Mouse (Mus musculus): Measurements from ENCODE around the gene Slc22a14. TPM values are rescaled to one million over a fixed set of nuclear protein-coding genes. Genes with fewer than 3 reads are reported as not detected.

Gene Slc22a14
- polyA plus RNA-seq, 1 experiment from 2014 or later, result not detected

GRCm38 (mm10) chr9:119355943-119356342 is 9.4 kb downstream of the Slc22a14 start:
- peaks cover 14% of the 10 kb centered on the region for H3K4me1 ChIP-seq (replicated peaks)
- DNase-seq (no peak), ATAC-seq (ENCODE audit: low read depth) (no peak)
- no peak overlapping the region for H3K4me2 ChIP-seq
- H3K27ac ChIP-seq, result no peak overlapping the region
- no peaks in the 10 kb centered on the region for H3K27me3 ChIP-seq
- no peak overlapping the region for H3K4me3 ChIP-seq (replicated peaks)
- WGBS (ENCODE audit: insufficient replicate concordance), result 71% methylated on average over 6 of the region's 6 CpGs
- H3K9ac ChIP-seq, result no peak overlapping the region
- peaks cover 6% of the 10 kb centered on the region for H3K36me3 ChIP-seq
- H3K9me3 ChIP-seq (replicated peaks), result no peaks in the 10 kb centered on the region

GRCm38 (mm10) chr9:119353926-119354325 is 11.4 kb downstream of the Slc22a14 start:
- H3K36me3 ChIP-seq, result peaks cover 14% of the 10 kb centered on the region; the same call in 1 of the 2 replicates
- no peaks in the 10 kb centered on the region for H3K9me3 ChIP-seq (replicated peaks)
- WGBS (ENCODE audit: insufficient replicate concordance), result 63% methylated on average over 6 of the region's 6 CpGs
- no peak overlapping the region for H3K4me3 ChIP-seq (replicated peaks)
- no peak for ATAC-seq (ENCODE audit: low read depth)
- H3K4me2 ChIP-seq, result no peak overlapping the region
- DNase-seq, result no peak
- H3K9ac ChIP-seq, result no peak overlapping the region
- peaks cover 16% of the 10 kb centered on the region for H3K4me1 ChIP-seq (replicated peaks)
- no peak overlapping the region for H3K27ac ChIP-seq
- H3K27me3 ChIP-seq, result no peaks in the 10 kb centered on the region

DNA sequence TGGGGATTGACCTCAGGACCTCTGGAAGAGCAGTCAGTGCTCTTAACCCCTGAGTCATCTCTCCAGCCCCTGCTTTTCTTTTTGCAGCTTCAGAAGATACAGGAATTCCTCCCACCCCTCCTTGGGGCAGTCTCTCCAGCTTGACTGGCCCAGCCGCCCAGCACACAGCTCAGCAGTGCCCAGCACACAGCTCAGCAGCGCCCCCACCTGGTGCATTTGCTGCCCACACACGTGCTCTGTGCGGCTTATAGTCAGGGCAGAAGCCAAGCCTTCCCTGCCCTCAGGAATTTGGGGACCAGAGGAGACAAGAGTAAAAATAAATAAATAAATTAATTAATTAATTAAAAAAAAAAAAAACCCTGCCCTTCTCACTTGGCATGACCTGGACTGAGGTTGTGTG is 13.3 kb downstream of the Slc22a14 start:
- DNase-seq, result peak; percentile 64
- Histone ChIP-seq H3K4me1 (replicated peaks) (0 out of 2 replicates have a peak, but pooled peaks cover 2% of the 10 kb centered on the region), H3K27me3 (no peaks in the 10 kb centered on the region), H3K9me3 (replicated peaks) (no peaks in the 10 kb centered on the region), H3K36me3 (peaks cover 30% of the 10 kb centered on the region), H3K9ac (no peak overlapping the region), H3K4me2 (no peak overlapping the region), H3K4me3 (replicated peaks) (no peak overlapping the region), H3K27ac (no peak overlapping the region)
- peak; percentile 71 for ATAC-seq (ENCODE audit: low read depth)
- 22% methylated on average over 4 of the region's 4 CpGs for WGBS (ENCODE audit: insufficient replicate concordance)

GRCm38 (mm10) chr9:119350947-119351705 is 14.2 kb downstream of the Slc22a14 start:
- H3K36me3 ChIP-seq, result peaks cover 39% of the 10 kb centered on the region
- H3K27ac ChIP-seq, result no peak overlapping the region
- no peak overlapping the region for H3K9ac ChIP-seq
- 0 out of 2 replicates have a peak, but pooled peaks cover 2% of the 10 kb centered on the region for H3K4me1 ChIP-seq (replicated peaks)
- peak; percentile 28; the same call in 1 of the 2 replicates for ATAC-seq (ENCODE audit: low read depth)
- DNase-seq, result no peak
- no peaks in the 10 kb centered on the region for H3K9me3 ChIP-seq (replicated peaks)
- no peak overlapping the region for H3K4me2 ChIP-seq
- no peak overlapping the region for H3K4me3 ChIP-seq (replicated peaks)
- 84% methylated on average over 10 of the region's 10 CpGs for WGBS (ENCODE audit: insufficient replicate concordance)
- no peaks in the 10 kb centered on the region for H3K27me3 ChIP-seq

DNA sequence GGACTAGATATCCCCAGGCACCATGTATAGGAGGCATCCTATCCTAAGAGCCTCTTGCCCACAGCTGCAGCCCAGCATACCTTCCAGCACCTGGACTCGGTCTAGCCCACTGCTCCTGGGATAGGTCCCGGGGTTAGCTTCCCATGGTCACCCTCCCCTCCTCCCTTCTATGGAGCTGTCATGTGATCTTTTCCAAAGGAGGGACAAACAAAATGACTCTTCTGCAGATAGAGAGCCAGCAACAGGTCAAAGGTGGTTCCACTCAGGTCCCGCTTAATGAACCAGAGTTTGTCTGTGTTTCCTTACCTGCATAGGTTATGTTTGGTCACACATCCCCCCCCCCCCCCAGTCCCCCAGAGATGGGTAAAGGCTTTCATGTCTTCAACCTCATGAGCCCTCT is 14.8 kb downstream of the Slc22a14 start:
- no peak overlapping the region for H3K4me2 ChIP-seq
- no peaks in the 10 kb centered on the region for H3K27me3 ChIP-seq
- 0 out of 2 replicates have a peak, but pooled peaks cover 2% of the 10 kb centered on the region for H3K4me1 ChIP-seq (replicated peaks)
- no peak for DNase-seq
- no peaks in the 10 kb centered on the region for H3K9me3 ChIP-seq (replicated peaks)
- 0 out of 2 replicates have a peak, but pooled peaks have one; percentile 25 for ATAC-seq (ENCODE audit: low read depth)
- H3K9ac ChIP-seq, result no peak overlapping the region
- peaks cover 45% of the 10 kb centered on the region for H3K36me3 ChIP-seq
- H3K27ac ChIP-seq, result no peak overlapping the region; the same call in 1 of the 2 replicates
- H3K4me3 ChIP-seq (replicated peaks), result no peak overlapping the region
- WGBS (ENCODE audit: insufficient replicate concordance), result 78% methylated on average over 3 of the region's 3 CpGs

GRCm38 (mm10) chr9:119346376-119346775 is 19.0 kb downstream of the Slc22a14 start:
- no peak overlapping the region for H3K27ac ChIP-seq
- no peak for DNase-seq
- 84% methylated on average over 8 of the region's 8 CpGs for WGBS (ENCODE audit: insufficient replicate concordance)
- H3K9me3 ChIP-seq (replicated peaks), result no peaks in the 10 kb centered on the region
- peaks cover 17% of the 10 kb centered on the region for H3K4me1 ChIP-seq (replicated peaks)
- H3K9ac ChIP-seq, result no peak overlapping the region
- no peaks in the 10 kb centered on the region for H3K27me3 ChIP-seq
- H3K4me3 ChIP-seq (replicated peaks), result no peak overlapping the region
- H3K4me2 ChIP-seq, result no peak overlapping the region
- ATAC-seq (ENCODE audit: low read depth), result no peak
- peaks cover 61% of the 10 kb centered on the region for H3K36me3 ChIP-seq

- no peak overlapping the region for H3K9ac ChIP-seq
- H3K27me3 ChIP-seq, result no peaks in the 10 kb centered on the region
- H3K27ac ChIP-seq, result no peak overlapping the region
- DNase-seq (no peak), ATAC-seq (ENCODE audit: low read depth) (no peak)
- peaks cover 37% of the 10 kb centered on the region for H3K4me1 ChIP-seq (replicated peaks)
- 0 out of 2 replicates have a peak overlapping the region, but pooled peaks have one; percentile 84 for H3K4me3 ChIP-seq (replicated peaks)
- WGBS (ENCODE audit: insufficient replicate concordance), result 72% methylated on average over 7 of the region's 7 CpGs
- H3K9me3 ChIP-seq (replicated peaks), result no peaks in the 10 kb centered on the region
- peaks cover 39% of the 10 kb centered on the region for H3K36me3 ChIP-seq
- H3K4me2 ChIP-seq, result peak overlapping the region; percentile 94; the same call in 1 of the 2 replicates
These were observed 22.6 kb downstream of the Slc22a14 start for GRCm38 (mm10) chr9:119342728-119343127.

DNA sequence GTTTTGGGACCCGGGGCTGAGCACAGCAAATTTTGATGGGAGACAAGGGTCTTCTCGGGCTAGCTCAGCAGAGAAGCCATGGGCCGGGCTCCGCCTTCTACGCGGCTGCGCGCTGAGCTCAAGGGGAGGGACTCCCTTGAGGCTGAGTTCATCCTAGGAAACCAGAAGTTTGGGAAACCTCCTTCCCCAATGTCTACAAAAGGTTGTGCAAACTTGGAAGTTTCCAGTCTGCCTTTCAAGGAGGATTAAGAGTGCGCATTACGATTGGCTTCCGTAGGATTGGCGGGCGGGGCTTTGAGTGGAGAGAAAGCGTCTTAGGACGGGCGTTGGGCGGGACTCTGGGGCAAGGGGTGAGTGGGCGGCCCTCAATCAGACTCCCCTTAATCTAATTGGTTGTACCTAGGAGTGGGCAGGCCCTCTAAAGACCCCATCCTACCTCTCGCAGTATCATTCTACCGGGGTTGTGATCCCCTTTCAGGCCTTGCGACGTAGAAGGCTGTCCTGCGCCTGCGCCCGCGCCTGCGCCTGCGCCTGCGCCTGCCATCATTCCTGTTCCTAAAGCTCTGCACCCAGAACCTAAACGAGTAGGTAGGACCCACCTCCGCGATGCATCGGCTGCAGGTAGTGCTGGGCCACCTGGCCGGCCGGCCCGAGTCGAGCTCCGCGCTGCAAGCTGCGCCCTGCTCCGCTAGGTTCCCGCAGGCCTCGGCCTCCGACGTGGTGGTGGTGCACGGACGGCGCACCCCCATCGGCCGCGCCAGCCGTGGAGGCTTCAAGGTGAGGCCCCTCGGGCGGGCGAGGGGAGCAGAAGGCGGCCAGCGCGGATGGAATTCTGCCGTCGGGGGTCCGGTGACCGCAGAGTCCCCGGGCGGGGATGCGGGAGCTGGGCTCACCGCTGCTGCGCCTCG is 24.2 kb downstream of the Slc22a14 start, which contains the start of gene Myd88:
TSS of gene Myd88 (minus strand) at position 503 of the 908 bp plus-strand sequence.
- peak within 1 kb of the TSS; percentile 78 for H3K9ac ChIP-seq
- peak within 1 kb of the TSS; percentile 92 for H3K27ac ChIP-seq
- peak within 1 kb of the TSS; percentile 94 for H3K4me2 ChIP-seq
- WGBS (ENCODE audit: insufficient replicate concordance), result under 1% methylated on average over 68 of the region's 68 CpGs
- H3K4me1 ChIP-seq (replicated peaks), result peaks cover 37% of the 10 kb centered on the region
- DNase-seq (peak; percentile 88), ATAC-seq (ENCODE audit: low read depth) (peak; percentile 96)
- peaks cover 33% of the 10 kb centered on the region for H3K36me3 ChIP-seq
- no peaks in the 10 kb centered on the region for H3K9me3 ChIP-seq (replicated peaks)
- H3K4me3 ChIP-seq (replicated peaks), result peak within 1 kb of the TSS; percentile 84
- no peaks in the 10 kb centered on the region for H3K27me3 ChIP-seq

DNA sequence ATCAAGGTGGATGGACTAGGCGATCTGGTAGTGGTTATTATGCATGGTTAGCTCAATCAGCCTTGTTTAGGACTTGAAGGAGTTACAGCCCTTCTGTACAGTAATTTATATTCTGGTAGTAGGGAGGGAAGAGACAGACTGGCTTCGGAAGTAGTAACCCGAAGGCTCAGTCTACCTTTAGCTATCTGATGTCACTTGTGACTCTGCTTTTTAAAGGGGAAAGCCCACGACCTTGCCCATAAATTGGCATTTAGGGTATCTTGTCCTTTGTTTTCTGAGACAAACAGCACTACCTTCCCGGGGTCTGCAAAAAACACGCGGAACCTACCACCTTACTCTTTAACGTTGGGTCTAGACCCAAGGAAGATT is 25.2 kb downstream of the Slc22a14 start:
- Histone ChIP-seq H3K9ac (peak overlapping the region; percentile 78), H3K4me3 (replicated peaks) (peak overlapping the region; percentile 84), H3K9me3 (replicated peaks) (no peaks in the 10 kb centered on the region), H3K27me3 (no peaks in the 10 kb centered on the region), H3K36me3 (peaks cover 26% of the 10 kb centered on the region), H3K4me2 (peak overlapping the region; percentile 94), H3K27ac (peak overlapping the region; percentile 92), H3K4me1 (replicated peaks) (peaks cover 39% of the 10 kb centered on the region)
- no peak for DNase-seq
- ATAC-seq (ENCODE audit: low read depth), result no peak
- WGBS (ENCODE audit: insufficient replicate concordance), result under 1% methylated on average over 8 of the region's 8 CpGs

DNA sequence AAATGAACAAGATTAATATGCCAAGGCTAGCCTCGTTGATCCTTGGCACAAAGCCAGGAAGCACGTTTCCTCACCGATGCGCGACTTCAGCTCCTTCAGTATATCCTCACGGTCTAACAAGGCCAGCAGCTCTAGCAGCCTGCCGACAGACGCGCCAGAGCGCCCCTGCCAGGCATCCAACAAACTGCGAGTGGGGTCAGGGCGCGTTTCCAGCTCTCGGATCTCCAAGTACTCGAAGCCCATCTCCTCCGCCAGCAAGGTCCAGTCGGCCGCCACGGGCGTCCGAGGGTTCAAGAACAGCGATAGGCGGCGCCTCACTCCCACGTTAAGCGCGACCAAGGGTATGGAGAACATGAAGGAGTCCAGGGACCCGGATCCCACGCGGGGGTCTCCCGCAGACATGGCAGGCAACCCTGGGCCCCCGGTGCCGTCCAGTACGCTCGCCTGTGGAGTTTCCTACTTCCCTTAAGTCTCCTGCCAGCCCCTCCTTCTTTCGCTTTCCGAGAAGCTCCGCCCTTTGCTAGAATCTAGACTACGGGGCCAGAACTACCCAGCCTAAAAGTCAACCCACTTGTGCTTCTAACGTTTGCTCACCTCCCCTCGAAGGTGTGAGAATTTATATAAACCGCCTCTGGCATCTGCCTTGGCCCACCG is 25.7 kb downstream of the Slc22a14 start, which contains the start of gene Acaa1a:
TSS of gene Acaa1a (plus strand) at position 119 of the 654 bp plus-strand sequence.
- ATAC-seq (ENCODE audit: low read depth), result peak; percentile 53
- WGBS (ENCODE audit: insufficient replicate concordance), result under 1% methylated on average over 43 of the region's 43 CpGs
- H3K4me3 ChIP-seq (replicated peaks), result peak within 1 kb of the TSS; percentile 84

More for the DNA sequence above, 25.7 kb downstream of the Slc22a14 start, which contains the start of gene Acaa1a:
- no peaks in the 10 kb centered on the region for H3K27me3 ChIP-seq
- peaks cover 40% of the 10 kb centered on the region for H3K4me1 ChIP-seq (replicated peaks)
- H3K36me3 ChIP-seq, result peaks cover 23% of the 10 kb centered on the region
- H3K27ac ChIP-seq, result peak within 1 kb of the TSS; percentile 92
- H3K4me2 ChIP-seq, result peak within 1 kb of the TSS; percentile 94
- peak; percentile 72 for DNase-seq
- peak within 1 kb of the TSS; percentile 78 for H3K9ac ChIP-seq
- no peaks in the 10 kb centered on the region for H3K9me3 ChIP-seq (replicated peaks)

Data from liver, embryonic 13.5 days (tissue).